Mouse (Mus musculus): Measurements from ENCODE around the gene Ndufs3. TPM values are rescaled to one million over a fixed set of nuclear protein-coding genes. Genes with fewer than 3 reads are reported as not detected.
"Not testable (repeated sequence)": the region's sequence is repeated elsewhere in the genome, so short reads cannot be mapped to it uniquely, and the experiment has no call there.

The Ndufs3 gene
- polyA plus RNA-seq, 3 experiments from 2014 or later: 108 to 135 (median 118) TPM

DNA sequence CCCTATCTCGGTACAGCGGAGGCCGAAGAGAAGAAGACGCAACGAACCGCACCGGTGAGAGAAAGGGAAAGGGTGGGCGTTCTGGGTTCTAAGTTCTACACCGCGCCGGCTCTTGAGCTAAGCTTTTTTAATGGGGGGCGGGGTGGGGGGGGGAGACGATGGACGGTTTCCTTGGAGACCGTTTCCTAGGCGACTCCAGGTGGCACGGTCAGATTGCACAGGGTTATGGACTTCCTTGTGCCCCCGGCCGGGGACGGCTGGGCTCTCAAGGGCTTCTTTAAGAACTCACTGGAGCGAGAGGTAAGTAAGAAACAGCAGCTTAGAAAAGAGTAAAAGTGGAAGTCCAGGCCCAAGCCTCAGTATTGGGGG is 213 bp upstream of the Ndufs3 start:
- no peak for ATAC-seq

DNA sequence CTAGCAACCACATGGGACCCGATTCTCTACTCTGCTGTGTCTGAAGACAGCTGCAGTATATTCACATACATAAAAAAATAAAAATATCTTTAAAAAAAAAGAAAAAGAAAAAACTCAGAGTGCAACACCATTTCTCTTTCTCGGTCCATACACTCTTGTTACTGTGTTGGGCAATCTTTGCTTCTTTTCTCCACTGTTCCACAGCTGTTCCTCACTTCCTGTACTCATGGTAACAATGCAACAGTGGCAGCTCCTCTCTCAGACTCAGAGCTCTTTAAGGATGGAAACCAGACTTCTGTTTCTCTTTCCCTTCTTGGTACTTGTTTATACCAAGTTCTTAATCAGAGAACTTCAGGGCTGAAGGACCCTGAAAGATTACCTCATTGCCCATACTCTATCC is 1.2 kb downstream of the Ndufs3 start:
- ATAC-seq: no peak

DNA sequence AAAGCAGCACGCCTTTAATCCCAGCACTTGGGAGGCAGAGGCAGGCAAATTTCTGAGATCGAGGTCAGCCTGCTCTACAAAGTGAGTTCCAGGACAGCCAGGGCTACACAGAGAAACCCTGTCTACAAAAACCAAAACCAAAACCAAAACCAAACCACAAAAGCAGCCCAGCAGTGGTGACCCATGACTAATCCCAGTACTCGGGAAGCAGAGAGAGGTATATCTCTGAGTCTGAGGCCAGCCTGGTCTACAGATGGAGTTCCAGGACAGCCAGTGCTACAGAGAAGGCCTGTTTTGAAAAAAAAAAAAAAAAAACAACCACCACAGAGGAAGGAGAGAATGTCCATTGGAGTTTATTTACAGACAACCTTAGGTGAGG is 10.3 kb downstream of the Ndufs3 start:
- ATAC-seq: not testable (repeated sequence)

DNA sequence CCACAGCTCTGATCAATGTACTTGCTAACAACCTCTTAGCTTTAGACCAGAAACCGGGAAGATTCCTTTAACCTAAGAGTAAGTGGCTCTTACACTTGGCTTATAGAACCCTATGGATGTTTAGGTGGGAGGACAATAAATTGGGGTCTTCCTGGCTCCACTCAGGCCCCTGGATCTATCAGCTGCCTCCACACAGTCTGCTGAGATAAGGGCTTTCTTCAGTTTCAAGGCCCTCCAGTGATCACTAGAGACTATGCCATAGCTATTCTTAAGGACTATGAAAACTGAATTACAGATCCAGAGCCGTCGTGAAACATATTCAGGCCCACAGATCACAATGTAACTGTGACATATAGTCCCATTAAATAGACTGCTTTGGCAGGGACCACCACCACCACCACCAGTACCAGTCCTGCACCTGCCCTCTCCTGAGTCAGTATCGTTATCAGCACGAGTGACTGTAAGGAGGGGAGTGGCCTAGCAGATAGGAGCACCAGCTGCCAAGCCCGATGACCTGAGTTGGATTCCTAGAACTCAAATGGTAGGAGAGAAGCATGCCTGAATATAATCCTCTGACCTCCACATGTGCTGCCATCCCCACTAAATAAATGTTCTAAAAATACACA is 10.8 kb downstream of the Ndufs3 start:
- ATAC-seq: no peak

DNA sequence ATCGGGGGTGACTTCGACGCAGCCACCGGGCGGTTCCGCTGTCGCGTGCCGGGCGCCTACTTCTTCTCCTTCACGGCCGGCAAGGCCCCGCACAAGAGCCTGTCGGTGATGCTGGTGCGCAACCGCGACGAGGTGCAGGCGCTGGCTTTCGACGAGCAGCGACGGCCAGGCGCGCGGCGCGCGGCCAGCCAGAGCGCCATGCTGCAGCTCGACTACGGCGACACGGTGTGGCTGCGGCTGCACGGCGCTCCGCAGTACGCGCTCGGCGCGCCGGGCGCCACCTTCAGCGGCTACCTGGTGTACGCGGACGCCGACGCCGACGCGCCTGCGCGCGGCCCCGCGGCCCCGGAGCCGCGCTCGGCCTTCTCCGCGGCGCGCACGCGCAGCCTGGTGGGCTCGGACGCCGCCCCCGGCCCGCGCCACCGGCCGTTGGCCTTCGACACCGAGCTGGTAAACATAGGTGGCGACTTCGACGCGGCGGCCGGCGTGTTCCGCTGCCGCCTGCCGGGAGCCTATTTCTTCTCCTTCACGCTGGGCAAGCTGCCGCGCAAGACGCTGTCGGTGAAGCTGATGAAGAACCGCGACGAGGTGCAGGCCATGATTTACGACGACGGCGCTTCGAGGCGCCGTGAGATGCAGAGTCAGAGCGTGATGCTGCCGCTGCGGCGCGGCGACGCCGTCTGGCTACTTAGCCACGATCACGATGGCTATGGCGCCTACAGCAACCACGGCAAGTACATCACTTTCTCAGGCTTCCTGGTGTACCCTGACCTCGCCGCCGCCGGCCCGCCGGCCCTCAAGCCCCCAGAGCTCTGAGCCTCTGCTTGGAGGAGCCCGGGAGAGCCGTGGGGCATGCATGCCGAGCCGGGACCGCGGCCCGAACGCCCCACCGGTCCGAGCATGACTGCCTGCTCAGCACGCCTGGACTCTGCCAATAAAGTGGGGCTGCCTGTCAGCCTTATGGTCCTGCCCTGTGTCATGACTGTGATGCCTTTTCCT is 14.8 kb downstream of the Ndufs3 start:
- peak; percentile 81 for ATAC-seq

DNA sequence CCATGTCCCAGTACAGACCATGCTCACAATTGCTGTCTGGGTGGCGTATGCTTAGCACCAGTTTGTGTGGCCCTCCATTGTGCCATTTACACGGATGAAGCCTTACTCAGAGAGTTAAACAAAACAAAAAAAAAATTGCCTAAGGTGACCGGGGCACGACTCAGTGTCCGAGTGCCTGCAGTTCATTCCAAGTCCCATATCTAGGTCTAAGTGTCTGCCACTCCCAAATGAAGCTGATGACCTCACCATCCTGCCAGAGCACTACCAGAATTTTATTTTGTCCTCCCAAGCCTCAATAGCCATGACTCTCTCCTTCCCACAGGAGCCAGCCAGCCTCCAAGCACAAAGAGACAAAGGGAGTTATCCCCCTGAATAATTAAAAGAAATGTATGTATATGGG is 17.0 kb downstream of the Ndufs3 start:
- no peak for ATAC-seq

DNA sequence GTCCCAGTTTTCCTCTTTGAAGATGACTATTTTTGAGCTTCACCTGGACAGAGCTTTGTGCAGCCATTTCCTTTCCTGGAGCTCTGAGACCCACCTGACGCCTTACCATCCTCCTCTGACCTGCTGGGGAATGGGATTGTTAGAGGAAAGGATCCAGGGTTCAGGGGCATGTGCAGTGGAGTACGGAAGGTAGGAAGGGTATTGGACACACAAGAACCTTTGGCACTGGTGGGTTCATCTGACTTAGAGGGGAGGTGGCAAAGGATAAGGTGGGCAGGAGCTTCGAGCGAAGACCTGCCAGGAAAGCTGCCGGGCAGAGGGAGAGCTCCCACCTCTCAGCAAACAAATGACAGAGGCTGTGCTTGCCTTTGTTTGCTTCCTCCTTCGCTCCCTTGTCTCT is 18.2 kb downstream of the Ndufs3 start:
- no peak for ATAC-seq

DNA sequence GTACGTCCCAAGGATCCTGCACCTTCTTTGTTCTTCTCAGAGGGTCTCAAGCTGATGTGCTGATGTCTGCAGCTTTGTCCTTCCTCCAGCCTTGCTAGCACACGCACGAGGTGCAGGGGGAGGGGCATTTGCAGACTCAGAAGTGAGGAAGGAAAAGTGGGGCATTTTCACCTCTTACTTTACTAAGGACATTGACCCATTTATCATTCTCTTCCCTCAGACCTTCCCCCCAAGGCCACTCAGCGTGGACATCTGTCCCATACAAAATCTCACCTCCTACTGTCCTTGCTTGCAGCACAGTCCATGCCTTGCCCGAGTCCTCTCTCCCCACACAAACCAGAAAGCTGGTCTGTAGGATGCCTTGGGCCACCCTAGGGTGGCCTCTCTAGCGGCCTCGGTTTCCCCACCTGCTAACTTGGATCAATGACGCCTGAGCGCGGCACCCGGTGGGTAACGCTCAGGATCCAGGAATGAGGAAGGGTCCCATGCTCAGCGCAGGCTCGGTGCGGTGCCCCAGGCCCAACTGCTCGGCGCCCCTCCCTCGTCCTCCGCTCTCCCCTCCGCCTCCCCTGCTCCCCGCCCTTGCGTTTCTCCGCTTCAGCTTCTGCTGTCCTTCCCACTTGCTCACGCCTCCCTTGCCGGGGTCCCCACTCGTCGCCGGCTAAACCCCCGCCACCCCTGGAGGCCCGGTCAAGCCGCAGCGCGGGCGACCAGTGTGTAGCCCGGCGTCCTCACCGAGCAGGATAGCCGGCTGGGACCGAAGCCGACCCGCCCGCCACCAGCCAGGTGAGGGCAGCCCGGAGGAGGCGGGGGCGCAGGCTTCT is 19.2 kb downstream of the Ndufs3 start, which contains the start of gene C1qtnf4:
Gene C1qtnf4, plus strand, starts transcription at position 643 of the 824 bp plus-strand sequence.
- no peak for ATAC-seq

DNA sequence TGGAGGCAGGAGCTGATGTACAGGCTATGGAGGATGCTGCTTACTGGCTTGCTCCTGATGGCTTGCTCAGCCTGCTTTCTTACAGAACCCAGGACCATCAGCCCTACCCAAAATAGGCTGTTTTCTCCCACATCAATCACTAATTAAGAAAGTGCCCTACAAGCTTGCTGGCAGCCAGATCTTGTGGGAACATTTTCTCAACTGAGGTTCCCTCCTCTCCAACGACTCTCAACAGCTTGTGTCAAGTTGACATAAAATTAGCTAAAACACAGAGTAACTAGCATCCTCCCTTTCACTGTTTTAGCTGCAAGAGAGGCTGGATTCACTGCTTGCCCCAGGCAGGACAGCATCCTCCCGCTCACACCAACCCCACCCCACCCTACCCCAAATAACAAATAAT is 22.8 kb downstream of the Ndufs3 start:
- ATAC-seq: no peak

DNA sequence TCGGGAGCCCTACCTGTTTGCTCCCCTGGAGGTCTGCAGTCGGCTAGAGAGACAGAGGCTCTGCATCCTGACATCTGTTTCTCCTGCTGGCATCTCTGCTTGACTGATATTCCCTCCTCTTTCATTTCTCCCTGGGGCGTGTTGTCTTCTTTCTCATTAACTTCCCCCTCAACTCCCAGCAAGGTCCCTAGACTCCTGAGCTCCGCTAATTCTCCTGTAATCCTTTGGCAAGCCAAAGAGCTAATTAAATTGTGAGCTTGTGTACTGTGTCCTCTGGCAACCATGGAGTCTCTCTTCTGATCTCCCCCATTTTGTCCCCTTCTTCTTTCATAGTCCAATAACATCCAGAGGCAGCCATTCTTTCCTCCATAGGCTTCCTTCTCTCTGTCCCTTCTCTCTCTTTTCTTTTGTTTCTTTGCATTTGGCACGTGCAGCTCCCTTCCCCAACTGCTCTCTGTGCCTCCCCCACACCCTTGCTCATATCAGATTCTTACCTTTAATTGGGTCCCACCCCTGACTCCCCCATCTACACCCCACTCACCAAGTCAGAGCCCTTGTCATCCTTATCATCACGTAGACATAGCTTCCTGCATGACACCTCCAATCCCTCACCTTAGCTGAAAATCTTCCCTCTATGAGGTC is 24.4 kb downstream of the Ndufs3 start:
- ATAC-seq: no peak

DNA sequence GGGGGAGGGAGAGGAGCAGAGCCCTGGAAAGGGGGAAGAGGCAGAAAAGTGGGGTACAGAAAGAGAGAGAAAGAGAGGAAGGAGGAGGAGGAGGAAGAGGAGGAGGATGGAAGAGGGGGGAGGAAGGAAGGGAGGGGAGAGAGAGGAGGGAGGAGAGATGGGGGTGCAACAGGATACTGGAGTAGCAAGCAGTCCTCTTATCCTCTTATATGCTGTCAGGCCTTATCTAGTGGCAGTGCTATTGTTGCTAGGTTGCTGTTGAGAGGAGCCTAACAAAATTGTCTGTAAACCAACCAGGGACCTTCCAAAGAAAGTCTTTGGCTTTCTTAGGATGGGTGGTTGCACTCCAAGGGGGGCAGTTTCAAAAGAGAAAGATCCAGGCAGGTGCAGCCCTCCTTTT is 25.2 kb downstream of the Ndufs3 start:
- ATAC-seq: no peak

DNA sequence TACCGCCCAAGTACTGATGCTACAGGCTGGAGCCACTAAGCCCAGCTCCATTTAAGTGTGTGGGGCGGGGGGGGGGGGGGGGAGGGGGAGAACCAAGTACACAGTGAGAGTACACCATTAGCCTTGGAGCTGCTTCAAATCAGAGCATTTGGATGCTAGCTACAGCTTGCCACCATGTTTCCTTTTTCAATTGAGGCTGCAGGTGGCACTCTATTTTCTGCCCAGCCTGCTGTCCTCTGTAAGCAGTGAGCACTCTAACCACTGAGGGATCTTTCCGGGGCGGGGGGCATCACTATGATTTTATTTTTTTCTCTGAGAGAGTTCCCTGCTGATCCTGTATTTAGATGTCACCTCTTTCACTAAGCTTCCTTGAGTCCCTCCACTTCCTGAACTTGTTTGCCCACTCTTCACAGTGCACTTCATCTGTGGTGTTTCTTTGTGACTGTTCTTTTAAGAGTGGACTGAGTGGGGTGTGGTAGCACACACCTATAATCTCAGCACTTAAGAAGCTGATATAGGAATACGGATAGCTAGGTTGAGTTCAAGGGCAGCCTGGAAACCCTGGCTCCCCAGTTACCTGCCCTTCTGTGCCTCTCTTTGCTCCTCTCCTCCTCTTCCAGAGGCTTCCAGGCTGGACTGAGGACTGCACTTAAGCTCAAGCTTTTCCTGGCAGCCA is 26.9 kb downstream of the Ndufs3 start:
- ATAC-seq: no peak

DNA sequence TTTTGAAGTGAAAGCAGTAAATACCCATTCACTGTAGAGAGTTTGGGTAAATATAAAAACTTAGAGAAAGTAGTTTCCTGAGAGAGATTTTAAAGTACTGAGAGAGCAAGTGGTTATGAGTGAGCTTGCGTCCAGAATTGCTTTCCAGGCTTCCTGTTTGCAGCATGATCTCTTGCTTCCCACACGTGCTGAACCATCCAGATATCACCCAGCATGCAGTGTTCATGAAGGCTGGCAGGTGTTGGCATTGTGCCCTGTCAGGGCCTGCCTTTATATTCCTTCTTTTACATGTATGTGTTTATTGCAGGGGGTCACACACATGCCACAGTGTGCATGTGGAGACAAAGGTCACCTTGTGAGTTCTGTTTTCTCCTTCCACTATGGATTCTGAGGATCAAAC is 29.4 kb downstream of the Ndufs3 start:
- no peak for ATAC-seq

DNA sequence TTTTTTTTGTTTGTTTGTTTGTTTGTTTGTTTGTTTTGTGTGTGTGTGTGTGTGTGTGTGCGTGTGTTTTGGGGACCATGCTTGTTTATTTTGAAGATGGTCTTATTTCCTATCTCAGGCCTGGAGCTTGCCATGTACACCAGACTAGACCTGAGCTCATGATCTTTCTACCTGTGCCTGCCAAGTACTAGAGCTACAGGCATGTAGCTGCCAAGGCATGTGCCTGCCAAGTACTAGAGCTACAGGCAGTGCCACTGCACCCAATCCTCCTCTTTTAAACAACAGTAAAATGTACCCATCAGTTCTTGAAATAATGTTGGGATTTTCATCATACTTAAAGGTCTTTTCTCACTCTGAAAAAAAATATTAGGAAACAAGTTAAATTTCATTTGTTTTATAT is 30.6 kb downstream of the Ndufs3 start:
- ATAC-seq: no peak

DNA sequence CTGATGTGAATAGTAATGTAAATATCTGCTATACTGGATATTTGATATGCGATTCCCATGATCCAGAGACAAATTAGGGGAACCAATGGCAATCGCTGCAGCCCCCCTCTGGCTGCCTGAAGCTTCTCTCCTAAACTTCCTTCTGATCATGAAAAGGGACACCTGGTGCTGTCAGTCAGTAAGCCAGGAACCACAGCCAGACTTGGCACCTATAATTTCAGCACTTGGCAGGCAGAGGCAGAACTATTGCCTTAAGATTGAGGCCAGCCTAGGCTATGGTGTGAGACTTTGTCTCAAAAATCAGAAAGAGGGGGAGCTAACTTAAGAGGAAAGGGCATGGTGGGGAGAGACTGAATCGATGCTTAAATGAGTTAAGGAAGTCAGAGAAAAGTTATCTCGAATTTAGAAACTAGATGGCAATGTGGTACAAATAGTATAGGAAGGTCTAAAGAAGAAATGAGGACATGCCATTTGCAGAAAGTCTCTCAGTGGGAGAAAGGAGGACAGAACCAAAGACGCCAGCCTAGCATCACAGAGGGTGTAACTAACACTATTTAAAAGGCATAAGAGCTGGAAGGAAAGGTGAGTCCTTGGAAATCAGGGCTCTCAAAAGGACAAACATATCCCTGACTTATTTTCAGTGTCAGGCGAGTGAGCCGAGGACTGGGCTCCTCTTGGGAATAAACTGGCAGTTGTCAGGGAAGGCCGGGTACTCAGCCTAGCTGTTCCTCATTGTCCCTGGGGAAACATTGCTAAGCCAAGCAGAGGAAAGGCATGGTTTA is 33.3 kb downstream of the Ndufs3 start:
- no peak for ATAC-seq

DNA sequence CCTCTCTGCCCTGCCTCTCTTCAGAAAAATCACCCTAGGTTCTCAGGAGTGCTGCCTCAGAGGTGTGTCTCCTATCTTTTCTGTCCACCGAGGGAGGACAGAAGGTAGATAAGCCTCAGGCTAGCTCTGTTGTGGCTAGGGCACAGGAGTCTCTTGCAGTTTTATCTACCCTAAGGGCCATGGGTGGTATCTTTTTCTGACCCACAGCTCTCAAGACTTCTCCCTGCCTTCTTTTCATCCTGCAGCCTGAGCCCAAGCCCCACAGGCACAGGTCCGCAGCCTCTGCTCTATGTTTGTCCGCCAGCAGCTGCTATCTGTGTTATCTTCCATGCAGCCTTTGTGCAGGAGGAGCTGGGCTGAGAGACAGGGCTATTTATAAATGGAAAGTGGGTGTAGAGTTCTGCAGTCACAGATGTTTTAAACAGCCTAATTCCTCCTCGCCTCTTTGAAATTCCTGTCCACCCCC is 34.5 kb downstream of the Ndufs3 start:
- ATAC-seq: no peak

DNA sequence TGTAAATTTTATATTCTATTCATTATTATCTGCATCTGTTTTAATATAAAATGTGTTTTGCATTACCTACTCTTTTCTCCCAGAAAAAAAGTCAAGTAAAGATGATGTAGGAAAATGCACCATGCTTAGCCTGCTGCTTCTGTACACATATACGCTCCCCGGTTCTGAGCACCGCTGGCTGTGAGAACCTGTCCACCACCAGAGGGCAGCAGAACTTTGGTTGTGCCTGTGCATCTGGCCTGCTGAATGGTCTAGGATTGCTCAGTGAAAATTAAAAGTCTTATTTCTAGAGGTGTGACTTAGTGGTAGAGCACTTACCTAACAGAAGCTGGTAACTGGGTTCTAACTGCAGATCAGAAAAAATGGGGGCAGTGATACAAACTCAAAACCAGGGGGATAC is 38.1 kb downstream of the Ndufs3 start:
- ATAC-seq: peak; percentile 72

DNA sequence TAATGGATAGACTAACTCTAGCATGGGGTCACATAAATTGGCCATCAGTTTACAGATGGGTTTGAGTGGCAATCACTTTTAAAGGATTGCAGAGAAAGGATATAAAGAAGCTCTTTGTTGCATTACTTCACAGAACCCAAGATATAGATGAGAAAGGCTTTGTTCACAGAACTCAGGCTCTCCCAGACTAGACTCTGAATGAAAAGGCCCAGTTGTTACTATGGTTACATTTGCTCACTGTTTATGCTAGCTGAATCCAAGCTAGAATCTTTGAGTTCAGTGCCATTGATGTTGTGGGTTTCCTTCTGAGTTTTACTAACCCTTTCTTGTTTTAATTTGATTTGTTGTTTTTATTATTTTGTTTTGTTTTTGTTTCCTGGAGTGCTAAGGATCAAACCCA is 40.4 kb downstream of the Ndufs3 start:
- ATAC-seq: no peak

DNA sequence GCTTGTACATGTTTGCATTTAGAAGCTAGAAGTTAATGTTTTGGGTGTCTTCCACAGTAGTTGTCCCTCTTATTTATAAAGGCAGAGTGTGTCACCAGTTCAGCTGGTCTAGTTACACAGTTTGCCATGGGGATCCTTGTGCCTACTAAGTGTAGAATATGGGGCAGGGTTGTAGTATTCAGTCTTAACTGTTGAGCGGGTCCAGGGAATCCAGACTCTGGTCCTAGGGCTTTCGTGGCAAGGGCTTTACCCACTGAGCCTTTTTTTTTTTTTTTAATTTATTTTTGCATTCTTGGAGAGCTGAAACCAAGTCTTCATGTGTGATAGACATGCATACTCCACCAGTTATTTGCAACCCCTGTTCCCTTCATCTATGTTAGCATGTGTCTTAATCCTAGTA is 43.1 kb downstream of the Ndufs3 start:
- ATAC-seq: no peak

DNA sequence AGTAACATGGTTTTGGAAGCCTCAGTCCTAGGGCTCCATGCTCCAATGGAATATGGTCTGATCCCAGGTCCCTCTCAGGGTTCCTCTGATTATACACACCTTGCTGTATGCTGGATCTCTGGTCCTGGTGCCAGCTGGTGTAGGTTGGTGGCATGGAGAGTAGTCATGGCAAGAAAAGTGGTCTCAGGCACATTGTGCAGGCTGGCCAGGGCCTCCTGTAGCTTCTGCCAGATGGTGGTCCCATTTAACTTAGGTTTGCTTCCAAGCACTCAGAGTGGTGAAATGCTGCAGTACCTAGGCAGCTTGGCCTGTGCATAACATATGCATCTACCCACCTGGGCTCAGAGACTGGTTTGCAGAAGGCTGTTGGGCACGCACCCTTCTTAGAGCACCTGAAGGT is 54.2 kb downstream of the Ndufs3 start:
- no peak for ATAC-seq

DNA sequence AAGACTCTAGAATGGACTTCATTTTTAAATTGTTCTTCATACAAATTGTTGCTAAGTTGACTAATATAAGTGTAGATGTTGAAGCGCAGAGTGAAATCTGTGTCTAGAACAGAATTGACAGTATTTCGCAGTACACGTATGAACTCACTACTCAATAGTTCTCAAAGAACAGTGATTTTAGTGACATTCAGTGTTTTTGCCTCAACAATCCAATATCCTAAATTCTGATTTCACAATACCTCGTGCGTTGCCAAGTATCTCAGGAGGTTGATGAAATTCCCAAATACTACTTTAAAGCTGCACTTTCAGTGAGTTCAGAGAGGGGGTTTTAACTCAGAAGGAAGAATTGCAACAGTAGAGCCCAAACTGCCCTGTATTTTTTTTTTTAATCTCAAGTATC is 56.3 kb downstream of the Ndufs3 start:
- ATAC-seq: no peak

All from inflammation-experienced regulatory T-cells, adult 6 months (primary cell).